Mouse (Mus musculus) olfactory bulb, adult 2 months (tissue): ENCODE results near the gene C1ql2.

Source experiments
- CTCF ChIP-seq: fragments of 200-500 bp; IDR thresholded peaks from 2 replicates; pipeline ENCODE4 v1.5.1; 2012; ENCODE audit warnings: low read depth, mild to moderate bottlenecking, low read length, moderate library complexity; ENCODE audit not compliant: insufficient read depth
- POLR2A ChIP-seq: fragments of 200-500 bp; IDR thresholded peaks from 2 replicates; pipeline ENCODE4 v1.6.1; 2012; ENCODE audit warnings: mild to moderate bottlenecking, low read depth, low read length, moderate library complexity; ENCODE audit not compliant: insufficient read depth

DNA sequence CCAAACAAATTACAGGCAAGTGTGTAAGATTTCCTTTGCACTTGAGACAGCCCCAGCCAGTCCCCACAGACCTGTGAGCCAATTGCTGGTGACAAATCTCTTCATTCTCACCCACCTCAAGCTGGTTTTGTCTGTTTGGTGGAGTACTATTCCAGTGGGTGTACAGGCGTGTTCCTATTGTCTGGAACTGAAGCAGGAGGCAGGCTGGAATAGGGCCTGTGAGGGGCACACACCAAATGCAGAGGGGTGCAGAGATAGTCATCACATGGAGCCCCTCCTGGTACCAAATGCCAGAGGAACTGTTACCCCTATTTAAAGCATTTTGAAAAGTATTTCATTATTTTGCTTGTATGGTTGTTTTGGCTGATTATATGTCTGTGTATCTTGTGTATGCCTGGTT lies 12.2 kb upstream of the C1ql2 start:
- TF ChIP-seq CTCF (no peak), POLR2A (no peak)
